Mouse (Mus musculus): Measurements from ENCODE around the gene Tmco3. TPM values are rescaled to one million over a fixed set of nuclear protein-coding genes. Genes with fewer than 3 reads are reported as not detected.
"Not testable (repeated sequence)": the region's sequence is repeated elsewhere in the genome, so short reads cannot be mapped to it uniquely, and the experiment has no call there.

Gene Tmco3
- total RNA-seq, 1 experiment from 2014 or later = 32.5 TPM

DNA sequence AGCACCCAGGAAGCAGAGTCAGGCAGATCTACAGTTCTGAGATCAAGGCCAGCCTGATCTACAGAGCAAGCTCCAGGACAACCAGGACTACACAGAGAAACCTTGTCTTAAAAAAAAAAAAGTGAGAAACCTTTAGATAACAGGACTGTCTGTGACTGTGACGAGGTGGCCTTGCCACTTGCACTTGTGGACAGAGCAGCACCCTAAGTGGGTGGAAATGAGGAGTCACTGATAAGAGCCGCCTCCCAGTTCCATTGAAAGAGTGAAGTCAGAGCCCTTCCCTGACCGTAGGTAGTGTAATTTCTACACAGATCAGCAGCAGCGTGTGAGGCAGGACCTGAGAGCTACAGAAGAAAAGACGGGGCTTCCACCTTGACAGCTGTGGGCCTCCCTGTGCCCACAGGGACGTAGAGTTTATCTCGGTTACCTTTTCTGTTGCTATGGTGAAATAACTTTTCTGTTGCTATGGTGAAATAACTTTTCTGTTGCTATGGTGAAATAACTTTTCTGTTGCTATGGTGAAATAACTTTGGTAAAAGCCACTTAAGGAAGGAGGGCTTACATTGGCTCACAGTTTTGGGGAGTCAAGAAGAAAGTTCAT, 18.4 kb downstream of the Tmco3 start:
- no peak for DNase-seq

DNA sequence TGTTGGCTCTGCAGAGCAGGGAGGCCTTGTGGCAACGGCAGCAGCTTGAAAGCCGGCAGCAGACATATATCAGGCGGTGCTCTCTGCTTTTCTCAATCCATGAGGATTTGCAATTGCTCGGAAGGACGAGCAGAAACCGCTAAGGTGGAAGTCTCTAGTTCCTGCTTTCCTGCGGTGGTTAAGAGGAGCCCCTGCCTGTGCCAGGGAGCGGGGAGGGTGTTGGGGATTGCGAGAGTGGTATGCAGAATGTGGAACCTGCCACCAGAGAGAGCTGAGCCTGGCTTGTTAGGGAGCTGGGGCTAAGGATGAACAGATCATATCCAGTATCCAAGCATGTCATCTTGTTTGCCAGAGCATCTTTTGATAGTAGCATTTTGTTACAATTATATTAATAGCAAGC, 18.9 kb downstream of the Tmco3 start:
- DNase-seq = no peak

DNA sequence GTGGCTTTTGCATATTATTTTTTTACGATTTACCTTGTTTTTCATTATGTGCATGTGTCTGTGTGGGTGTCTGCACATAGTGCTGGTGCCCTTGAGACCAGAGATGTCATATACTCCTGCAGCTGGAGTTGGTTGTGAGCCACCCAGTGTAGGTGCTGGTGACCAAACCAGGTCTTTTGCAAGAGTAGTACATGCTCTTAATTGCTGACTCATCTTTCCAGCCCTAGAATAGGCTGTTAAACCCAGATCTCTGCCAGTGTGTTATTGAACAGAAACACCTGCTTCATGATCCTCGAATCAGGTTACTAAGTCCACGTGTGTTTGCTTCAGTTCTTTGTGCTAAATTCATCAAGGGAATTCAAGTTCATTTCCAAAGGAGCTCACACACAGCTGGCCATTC, 26.9 kb downstream of the Tmco3 start:
- DNase-seq = no peak

GRCm38 (mm10) chr8:13316671-13317070, 28.7 kb downstream of the Tmco3 start:
- DNase-seq = no peak

DNA sequence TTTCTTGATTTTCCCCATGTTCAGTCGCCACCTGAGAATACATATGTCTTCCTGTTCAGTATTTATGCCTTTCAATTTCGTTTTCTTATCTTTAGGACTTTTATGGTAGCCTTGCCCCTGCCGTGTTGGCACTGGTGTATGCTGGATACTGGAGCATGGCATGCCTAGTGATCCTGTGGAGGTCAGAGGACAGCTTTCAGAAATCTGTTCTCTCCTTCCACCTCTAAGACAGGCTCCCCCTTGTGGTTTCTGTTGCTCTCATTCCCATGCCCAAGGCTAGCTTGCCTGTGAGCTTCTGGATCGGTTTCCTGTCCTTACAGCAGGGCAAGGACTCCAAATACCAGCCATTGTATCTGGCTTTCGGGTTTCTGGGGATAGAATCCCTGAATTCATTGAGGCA, 38.6 kb downstream of the Tmco3 start:
- DNase-seq = peak; percentile 9

DNA sequence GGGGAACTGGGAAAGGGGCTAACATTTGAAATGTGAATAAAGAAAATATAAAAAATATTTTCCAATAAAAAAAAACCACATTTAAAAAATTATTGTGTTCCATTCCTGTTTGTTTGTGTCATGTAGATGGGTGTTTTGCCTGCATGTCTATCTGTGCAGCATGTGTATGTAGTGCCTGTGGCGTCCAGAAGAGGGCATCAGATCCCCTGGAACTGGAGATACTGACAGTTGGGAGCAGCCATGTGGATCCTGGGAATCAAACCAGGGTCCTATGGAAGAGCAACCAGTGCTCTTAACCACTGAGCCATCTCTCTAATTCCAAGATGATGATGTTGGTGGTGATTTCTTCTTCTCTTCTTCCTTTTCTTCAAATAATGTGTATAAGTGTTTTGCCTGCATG, 46.7 kb downstream of the Tmco3 start:
- no peak for DNase-seq

DNA sequence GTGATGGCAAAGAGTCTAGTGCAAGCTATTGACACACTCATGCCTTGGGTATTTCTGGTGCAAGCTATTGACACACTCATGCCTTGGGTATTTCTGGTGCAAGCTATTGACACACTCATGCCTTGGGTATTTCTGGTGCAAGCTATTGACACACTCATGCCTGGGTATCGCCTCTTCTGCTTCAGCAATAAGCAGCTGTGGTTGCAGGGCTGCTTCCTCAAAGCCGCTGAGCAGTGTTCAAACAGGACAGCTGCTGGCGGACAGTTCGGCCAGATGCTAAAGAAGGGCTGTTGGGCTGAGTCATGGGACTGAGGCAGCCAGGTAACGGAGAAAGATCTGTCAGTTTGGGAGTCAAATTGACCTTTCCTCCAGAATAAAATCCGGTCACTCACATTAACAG, 49.3 kb downstream of the Tmco3 start:
- not testable (repeated sequence) for DNase-seq

DNA sequence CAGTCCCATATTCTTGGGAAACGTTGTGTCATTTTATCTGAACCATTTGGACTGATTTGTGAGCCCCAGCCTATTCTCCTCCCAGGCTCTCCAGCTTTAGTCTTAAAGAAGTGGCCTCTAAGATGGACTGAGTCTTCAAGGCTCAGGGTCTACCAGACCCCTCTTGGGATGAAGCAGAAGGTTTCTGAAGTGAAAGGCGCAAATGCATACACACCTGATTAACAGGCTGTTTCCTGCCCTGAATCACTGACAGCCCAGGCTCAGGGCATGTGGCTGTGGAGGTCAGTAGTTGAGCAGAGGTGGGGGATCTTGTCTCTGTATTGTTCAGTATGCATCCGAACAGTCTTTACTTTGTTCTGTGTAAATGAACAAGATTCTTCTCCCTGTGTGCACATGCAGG, 49.7 kb downstream of the Tmco3 start:
- DNase-seq = no peak

- peak; percentile 88 for DNase-seq
Observed at GRCm38 (mm10) chr8:13338255-13338860, 50.4 kb downstream of the Tmco3 start, which contains the start of gene Tfdp1. Tfdp1 (plus strand) TSS chr8:13338751.

- DNase-seq = peak; percentile 35
Observed at GRCm38 (mm10) chr8:13338901-13339645, 51.1 kb downstream of the Tmco3 start.

DNA sequence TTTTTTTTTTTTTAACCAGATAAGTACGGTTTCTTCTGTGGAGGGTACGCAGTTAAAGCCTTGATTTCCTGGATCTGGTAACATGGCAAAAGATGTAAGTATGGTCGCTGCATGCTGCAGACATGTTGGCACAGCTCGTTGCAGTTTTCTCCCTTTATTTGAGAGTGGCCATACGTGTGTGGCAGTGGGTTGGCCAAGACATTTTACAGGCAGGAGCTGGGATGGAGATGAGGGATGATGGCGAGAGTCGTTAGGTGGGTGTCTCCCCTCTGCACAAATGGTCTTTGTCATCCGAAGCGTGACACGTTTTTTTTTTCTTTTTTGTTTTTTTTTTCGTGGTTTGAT, 51.6 kb downstream of the Tmco3 start:
- no peak for DNase-seq

DNA sequence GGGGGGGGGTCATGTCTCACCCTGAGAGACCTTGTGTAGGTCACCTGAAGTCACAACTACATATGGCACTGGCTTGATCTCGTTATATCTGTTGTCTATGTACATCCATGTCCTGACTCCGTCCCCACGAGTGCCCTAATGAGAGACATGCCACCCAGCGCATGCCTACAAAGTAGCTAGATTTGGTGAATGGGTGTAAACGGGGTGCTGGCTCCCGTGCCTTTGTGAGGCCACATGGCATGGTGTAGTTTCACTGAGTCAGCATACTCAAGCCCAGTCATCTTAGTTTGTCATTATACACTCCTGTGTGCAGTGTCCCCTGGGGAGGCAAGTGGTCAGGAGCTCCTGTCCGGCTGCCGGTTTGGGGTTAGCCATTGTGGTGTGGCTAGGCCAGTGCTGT, 52.7 kb downstream of the Tmco3 start:
- no peak for DNase-seq

- DNase-seq = no peak
Observed at GRCm38 (mm10) chr8:13342340-13342739, 54.4 kb downstream of the Tmco3 start.

DNA sequence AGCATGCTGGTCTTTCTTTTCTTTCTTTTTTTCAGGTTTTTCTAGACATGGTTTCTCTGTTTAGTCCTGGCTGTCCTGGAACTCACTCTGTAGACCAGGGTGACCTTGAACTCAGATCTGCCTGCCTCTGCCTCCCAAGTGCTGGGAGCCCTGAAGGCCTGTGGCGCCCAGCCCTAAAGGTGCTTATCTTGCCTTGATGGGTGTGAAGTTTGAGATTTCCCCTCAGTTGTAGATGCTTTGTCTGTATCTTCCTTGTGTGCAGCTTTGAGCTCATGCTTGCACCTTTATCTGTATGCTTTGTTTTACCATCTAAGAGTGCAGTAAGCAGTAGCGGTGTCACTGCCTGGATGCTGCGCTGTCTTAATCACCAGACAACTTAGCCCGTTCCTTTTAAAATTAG, 55.1 kb downstream of the Tmco3 start:
- DNase-seq = no peak

GRCm38 (mm10) chr8:13350052-13350451, 62.1 kb downstream of the Tmco3 start:
- DNase-seq = no peak

GRCm38 (mm10) chr8:13351593-13351992, 63.6 kb downstream of the Tmco3 start:
- DNase-seq = no peak

- DNase-seq = no peak
Observed at GRCm38 (mm10) chr8:13352601-13353000, 64.6 kb downstream of the Tmco3 start.

DNA sequence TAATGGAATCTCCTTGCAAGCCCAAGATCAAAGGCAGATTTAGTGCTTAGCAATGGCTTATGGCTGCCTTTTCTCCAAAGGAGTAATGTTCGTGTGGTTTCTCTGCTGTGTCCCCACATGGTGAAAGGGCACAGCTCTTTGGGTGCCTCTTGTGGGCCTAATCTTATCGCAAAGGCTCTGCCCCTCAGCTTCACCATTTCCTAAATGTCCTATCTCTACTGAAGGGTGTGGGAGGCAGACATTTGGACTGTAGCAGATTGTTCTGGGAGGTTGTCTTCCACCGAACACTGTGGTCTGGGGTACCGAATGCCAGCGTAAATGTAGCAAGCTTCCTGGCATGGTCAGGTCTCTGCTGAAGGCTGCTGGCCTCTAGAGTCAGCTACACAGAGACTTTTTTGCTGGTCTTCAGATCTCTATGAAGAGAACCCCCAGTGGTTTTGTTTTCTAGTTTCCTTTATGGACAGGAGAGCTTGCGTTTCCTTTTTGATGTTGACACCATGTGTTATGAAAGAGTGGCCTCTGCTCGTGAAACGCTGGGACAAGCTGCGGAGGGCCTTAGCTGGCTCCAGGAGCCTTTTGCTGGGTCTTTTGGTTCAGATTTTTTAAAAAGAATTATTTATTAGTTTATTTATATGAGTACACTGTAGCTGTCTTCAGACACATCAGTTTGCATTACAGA, 65.3 kb downstream of the Tmco3 start:
- DNase-seq = no peak

DNA sequence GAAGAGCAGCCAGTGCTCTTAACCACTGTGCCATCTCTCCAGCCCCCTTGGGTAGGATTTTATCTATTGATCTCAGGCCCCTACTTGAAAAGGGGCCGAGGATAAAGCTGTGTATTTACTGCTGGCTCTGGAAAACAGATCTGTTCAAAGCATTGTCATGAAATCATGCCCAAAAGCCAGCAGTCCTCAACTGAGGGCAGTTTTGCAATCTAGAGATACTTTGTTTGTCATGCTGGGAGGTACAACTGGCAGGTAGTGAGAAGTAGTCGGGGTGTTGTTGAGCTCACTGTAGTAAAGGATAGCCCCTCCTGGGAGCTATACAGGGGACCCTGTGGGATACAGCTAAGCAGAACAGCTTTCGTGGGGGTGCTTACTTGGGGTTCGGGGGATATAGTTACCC, 65.9 kb downstream of the Tmco3 start:
- no peak for DNase-seq

DNA sequence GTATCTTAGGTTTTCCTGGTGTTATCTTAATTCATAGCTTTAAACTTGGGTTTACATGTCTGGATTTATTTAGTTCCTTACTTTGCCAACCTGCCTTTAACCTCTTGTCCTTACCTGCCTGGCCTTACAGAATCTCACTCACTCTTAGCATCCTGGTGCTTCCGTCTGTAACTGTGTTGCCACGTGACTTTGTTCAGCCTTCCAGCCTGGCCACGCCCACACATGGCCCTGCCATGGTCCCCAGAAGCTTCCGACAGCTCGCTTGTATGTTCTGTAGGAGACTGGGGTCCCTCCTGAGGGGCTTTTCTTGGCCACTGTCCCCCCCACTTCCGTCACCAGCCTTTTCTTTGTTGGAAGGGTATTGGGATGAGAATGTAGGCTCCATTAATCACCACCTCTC, 68.2 kb downstream of the Tmco3 start:
- no peak for DNase-seq

- DNase-seq = no peak
Observed at GRCm38 (mm10) chr8:13356681-13357080, 68.7 kb downstream of the Tmco3 start.

DNA sequence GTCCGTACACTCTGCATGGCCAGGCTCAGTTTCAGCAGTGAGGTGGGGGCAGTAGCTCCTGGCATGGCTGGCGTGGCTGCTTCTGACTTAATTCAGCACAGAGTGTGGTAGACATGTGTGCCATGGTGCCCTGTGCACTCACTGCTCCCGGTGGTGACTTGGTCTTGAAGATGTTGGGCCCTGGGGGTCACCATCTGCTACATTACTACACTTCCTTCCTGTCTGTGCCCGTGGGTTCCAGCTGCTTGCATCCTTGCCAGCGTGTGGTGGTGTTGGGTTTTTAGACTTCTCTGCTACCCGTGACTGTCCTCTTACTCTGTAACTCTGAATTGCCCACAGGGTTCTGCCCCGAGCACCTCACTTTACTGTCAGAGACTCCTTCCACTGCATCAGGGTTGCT, 72.2 kb downstream of the Tmco3 start:
- DNase-seq = no peak

DNA sequence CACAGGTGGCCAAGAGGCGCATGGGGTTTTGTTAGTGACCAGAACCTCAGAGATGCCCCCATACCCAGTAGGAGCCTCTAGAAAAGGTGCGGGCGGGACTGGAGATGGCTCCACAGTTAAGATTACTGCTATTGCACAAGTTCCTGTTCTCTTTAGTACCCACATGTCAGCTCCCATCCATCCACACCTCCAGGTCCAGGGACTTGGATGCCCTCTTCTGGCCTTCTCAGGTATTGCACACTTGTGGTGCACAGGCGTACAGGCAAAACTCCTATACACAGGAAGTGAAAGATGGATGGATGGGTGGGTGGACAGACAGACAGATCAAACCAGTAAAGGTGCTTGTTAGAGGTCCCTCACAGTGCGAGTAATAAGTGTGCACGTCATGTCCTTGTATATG, 73.9 kb downstream of the Tmco3 start:
- no peak for DNase-seq
